Mouse (Mus musculus) CH12.LX (cell line): ENCODE measurements around the gene Zfyve28. TPM values are rescaled to one million over a fixed set of nuclear protein-coding genes. Genes with fewer than 3 reads are reported as not detected.

ENCODE experiments used
- DNase-seq: peaks from one replicate; pipeline ENCODE4 v3.0.0-alpha.2; 2013; ENCODE audit errors: extremely low read depth
- H3K27ac ChIP-seq: 2 replicates; pipeline ENCODE4 v1.5.1; 2012; ENCODE audit warnings: low read depth, mild to moderate bottlenecking, control low read depth, moderate library complexity; ENCODE audit not compliant: insufficient read depth
- H3K27me3 ChIP-seq: replicated peaks from 2 replicates; pipeline ENCODE3; 2012; ENCODE audit warnings: inconsistent platforms
- H3K36me3 ChIP-seq, 2 experiments: replicated peaks in 1 of 2; 2 replicates each; pipeline versions ENCODE3 to v1.6.1; 2012; ENCODE audit warnings: inconsistent platforms in 1 of 2, low read length in 1 of 2, mild to moderate bottlenecking in 1 of 2, mixed read lengths in 1 of 2, moderate library complexity in 1 of 2; ENCODE audit not compliant: control insufficient read depth in 1 of 2, insufficient read depth in 1 of 2
- H3K4me1 ChIP-seq, 2 experiments: 2 replicates each; pipeline ENCODE4 v1.6.1; 2012; ENCODE audit warnings: inconsistent platforms in 1 of 2, moderate library complexity in 1 of 2; ENCODE audit not compliant: insufficient read depth in 2 of 2, control insufficient read depth in 1 of 2
- H3K4me2 ChIP-seq: 2 replicates; pipeline ENCODE4 v1.6.1; 2012; ENCODE audit warnings: low read depth, mild to moderate bottlenecking, control low read depth; ENCODE audit not compliant: poor library complexity, insufficient read depth, severe bottlenecking
- H3K4me3 ChIP-seq, 3 experiments: fragments of 150-350 bp in 1 of 3; sonication (generic) in 1 of 3; replicated peaks in 1 of 3; 2 replicates each; pipeline versions ENCODE3 to v1.5.1; 2011 to 2012; ENCODE audit warnings: low read depth in 2 of 3, low read length in 2 of 3, mild to moderate bottlenecking in 2 of 3, moderate library complexity in 2 of 3, control low read depth in 1 of 3, improper control_type of control experiment in 1 of 3, inconsistent platforms in 1 of 3, mixed read lengths in 1 of 3; ENCODE audit not compliant: poor library complexity in 1 of 3
- H3K79me2 ChIP-seq: replicated peaks from 2 replicates; pipeline ENCODE4 v1.6.1; 2012; ENCODE audit warnings: mild to moderate bottlenecking, moderate library complexity; ENCODE audit not compliant: control insufficient read depth, poor library complexity, insufficient read depth, severe bottlenecking; ENCODE audit errors: extremely low read depth
- H3K9ac ChIP-seq: 2 replicates; pipeline ENCODE4 v1.6.1; 2012; ENCODE audit warnings: low read depth, mild to moderate bottlenecking, control low read depth, moderate library complexity; ENCODE audit not compliant: insufficient read depth
- H3K9me3 ChIP-seq: replicated peaks from 2 replicates; pipeline ENCODE3; 2012; ENCODE audit warnings: low read length, inconsistent platforms, mixed read lengths
- CHD1 ChIP-seq: IDR thresholded peaks from 2 replicates; pipeline ENCODE4 v1.6.1; 2012; ENCODE audit warnings: low read depth, low read length, improper control_type of control experiment, inconsistent platforms
- CHD2 ChIP-seq: IDR thresholded peaks from 2 replicates; pipeline ENCODE4 v1.6.1; 2011; ENCODE audit warnings: low read length, improper control_type of control experiment
- CTCF ChIP-seq, 2 experiments: IDR thresholded peaks in 1 of 2; conservative IDR thresholded peaks in 1 of 2; 2 replicates each; pipeline ENCODE4 v1.5.1; 2011 to 2012; ENCODE audit warnings: low read depth in 2 of 2, low read length in 2 of 2, improper control_type of control experiment in 1 of 2, inconsistent platforms in 1 of 2, mild to moderate bottlenecking in 1 of 2, moderate library complexity in 1 of 2
- EP300 ChIP-seq: IDR thresholded peaks from 2 replicates; pipeline ENCODE4 v1.6.1; 2011; ENCODE audit warnings: low read length, improper control_type of control experiment
- GABPA ChIP-seq: IDR thresholded peaks from 2 replicates; pipeline ENCODE4 v1.6.1; 2012; ENCODE audit warnings: low read depth, low read length, improper control_type of control experiment, inconsistent platforms; ENCODE audit not compliant: insufficient replicate concordance
- HCFC1 ChIP-seq: IDR thresholded peaks from 2 replicates; pipeline ENCODE4 v1.6.1; 2012; ENCODE audit warnings: low read depth, mild to moderate bottlenecking, inconsistent platforms, low read length, improper control_type of control experiment
- JUND ChIP-seq: conservative IDR thresholded peaks from 2 replicates; pipeline ENCODE4 v1.6.1; 2011; ENCODE audit warnings: low read depth, low read length, improper control_type of control experiment
- KAT2A ChIP-seq: IDR thresholded peaks from 2 replicates; pipeline ENCODE4 v1.6.1; 2012; ENCODE audit warnings: low read length, improper control_type of control experiment, inconsistent platforms; ENCODE audit not compliant: insufficient replicate concordance
- MAZ ChIP-seq: IDR thresholded peaks from 2 replicates; pipeline ENCODE4 v1.6.1; 2012; ENCODE audit warnings: low read depth, mild to moderate bottlenecking, inconsistent platforms, low read length, improper control_type of control experiment, moderate library complexity
- MXI1 ChIP-seq: IDR thresholded peaks from 2 replicates; pipeline ENCODE4 v1.6.1; 2011; ENCODE audit warnings: mild to moderate bottlenecking, low read depth, low read length, improper control_type of control experiment
- PAX5 ChIP-seq: IDR thresholded peaks from 2 replicates; pipeline ENCODE4 v1.6.1; 2012; ENCODE audit warnings: low read length, inconsistent platforms, mixed read lengths
- POLR2A ChIP-seq: IDR thresholded peaks from 2 replicates; pipeline ENCODE4 v1.6.1; 2011; ENCODE audit warnings: low read depth, mild to moderate bottlenecking, improper control_type of control experiment, low read length
- SIN3A ChIP-seq: IDR thresholded peaks from 2 replicates; pipeline ENCODE4 v1.6.1; 2012; ENCODE audit warnings: low read length, improper control_type of control experiment, inconsistent platforms
- TBP ChIP-seq: conservative IDR thresholded peaks from 2 replicates; pipeline ENCODE4 v1.6.1; 2011; ENCODE audit warnings: low read depth, low read length, improper control_type of control experiment
- ZC3H11A ChIP-seq: IDR thresholded peaks from 2 replicates; pipeline ENCODE4 v1.6.1; 2012; ENCODE audit warnings: low read depth, mild to moderate bottlenecking, inconsistent platforms, low read length, improper control_type of control experiment
- ZKSCAN1 ChIP-seq: IDR thresholded peaks from 2 replicates; pipeline ENCODE4 v1.6.1; 2012; ENCODE audit warnings: low read depth, inconsistent platforms, low read length, improper control_type of control experiment, borderline replicate concordance
- ZMIZ1 ChIP-seq: IDR thresholded peaks from 2 replicates; pipeline ENCODE4 v1.6.1; 2012; ENCODE audit warnings: low read depth, mild to moderate bottlenecking, inconsistent platforms, low read length, improper control_type of control experiment
- dilution Hi-C: fragments of 300-500 bp; cut with MboI; formaldehyde crosslinking; loops from 2 replicates; pipeline ENCODE4 v1.14.3; 2020; ENCODE audit warnings: low sequenced_read_pairs; ENCODE audit not compliant: extremely low pct_unique_long_range_greater_than_20kb, extremely low pct_ligation_motif_present
- in situ Hi-C: fragments of 300-500 bp; cut with MboI; formaldehyde crosslinking; loops from 3 replicates; pipeline ENCODE4 v1.14.3; 2019; ENCODE audit warnings: low sequenced_read_pairs, low pct_ligation_motif_present, low pct_unique_long_range_greater_than_20kb, mixed read lengths
- polyA plus RNA-seq: library from polyadenylated mRNA; unstranded; fragments of >175 nt; gene quantifications from 2 replicates; pipeline ENCODE4 v1.2.1, GENCODE M21; 2012; ENCODE audit warnings: low read depth; ENCODE audit not compliant: insufficient read length
- total RNA-seq, 2 experiments: library from RNA; depleted of rRNA; stranded (reverse); fragments of 300-350 nt in 1 of 2; fragments of >200 nt in 1 of 2; gene quantifications; 2 replicates each; pipeline ENCODE4 v1.2.3; 2012 to 2014

Gene Zfyve28
- total and polyA plus RNA-seq, 3 experiments = 1.7 to 2.8 (median 2.0) TPM

GRCm38 (mm10) chr5:34167857-34168256, 120.4 kb downstream of the Zfyve28 start:
- in situ Hi-C loops (no loop called here), dilution Hi-C loops (no loop called here)
- peaks cover 33% of the 10 kb centered on the region for H3K79me2 ChIP-seq
- H3K36me3 ChIP-seq = peaks cover 3 to 8% of the 10 kb centered on the region in 2 experiments
- peak overlapping the region; percentile 99 for H3K4me2 ChIP-seq
- peak overlapping the region; percentile 15 to 79 (median 59) for H3K4me3 ChIP-seq
- H3K9ac ChIP-seq = peak overlapping the region; percentile 93
- TF ChIP-seq MAZ = no peak
- peak; percentile 44; the same call in 1 of the 2 replicates for TF ChIP-seq MXI1
- TF ChIP-seq TBP = no peak
- no peak for TF ChIP-seq PAX5
- TF ChIP-seq SIN3A = peak; percentile 53; the same call in 1 of the 2 replicates
- no peak for TF ChIP-seq KAT2A
- 0 out of 2 replicates have a peak, but pooled peaks have one; percentile 65 for TF ChIP-seq CHD1
- TF ChIP-seq CHD2 = no peak
- no peak for TF ChIP-seq GABPA
- no peak for TF ChIP-seq HCFC1
- no peak for TF ChIP-seq POLR2A
- peaks cover 5 to 31% of the 10 kb centered on the region in 2 experiments for H3K4me1 ChIP-seq
- H3K9me3 ChIP-seq = no peaks in the 10 kb centered on the region
- no peak for DNase-seq
- no peak overlapping the region for H3K27ac ChIP-seq
- no peaks in the 10 kb centered on the region for H3K27me3 ChIP-seq

GRCm38 (mm10) chr5:34165793-34166192, 122.5 kb downstream of the Zfyve28 start:
- Histone ChIP-seq H3K27me3 (no peaks in the 10 kb centered on the region), H3K9me3 (no peaks in the 10 kb centered on the region), H3K27ac (no peak overlapping the region), H3K79me2 (peaks cover 35% of the 10 kb centered on the region), H3K4me3 (peak overlapping the region; percentile 42 to 53 (median 47)), H3K9ac (peak overlapping the region; percentile 80), H3K4me1 (peaks cover 5 to 46% of the 10 kb centered on the region in 2 experiments), H3K36me3 (peaks cover 5 to 16% of the 10 kb centered on the region in 2 experiments), H3K4me2 (peak overlapping the region; percentile 93)
- dilution Hi-C loops = no loop called here
- no peak for TF ChIP-seq SIN3A
- TF ChIP-seq ZC3H11A = no peak
- no peak for TF ChIP-seq CTCF (conservative IDR thresholded peaks at IDR 0.05 in 1 of 2, IDR thresholded peaks at IDR 0.05 in 1 of 2; ENCODE audit: low read depth in 2 of 2, low read length in 2 of 2)
- no peak for TF ChIP-seq EP300
- no peak for TF ChIP-seq HCFC1
- TF ChIP-seq ZMIZ1 = no peak
- no peak for TF ChIP-seq ZKSCAN1
- no peak for TF ChIP-seq JUND
- no peak for TF ChIP-seq CHD1
- no peak for DNase-seq
- in situ Hi-C loops = no loop called here
